Mouse (Mus musculus) intestine, embryonic 14.5 days (tissue): ENCODE results near the gene Nkx6-1. TPM values are rescaled to one million over a fixed set of nuclear protein-coding genes. Genes with fewer than 3 reads are reported as not detected.
A peak's percentile ranks its signal among the peaks of the same experiment; 100 is the strongest.

Experiments used
- ATAC-seq: fragments of 200-750 bp; cut with Nextera tagmentation; replicated peaks from 2 replicates; pipeline ENCODE4 v1.8.0; 2017; ENCODE audit warnings: low read depth, moderate number of reproducible peaks, moderate TSS enrichment, moderate library complexity; ENCODE audit not compliant: low FRiP score, low TSS enrichment
- DNase-seq: peaks from one replicate; pipeline ENCODE4 v3.0.0-alpha.2; 2018; ENCODE audit warnings: low spot score
- H3K27ac ChIP-seq: fragments of 300-500 bp; sonication (generic); 2 replicates; pipeline ENCODE4 v1.5.1; 2014; ENCODE audit warnings: low read depth, mild to moderate bottlenecking, control low read depth
- H3K27me3 ChIP-seq: fragments of 300-500 bp; sonication (generic); replicated peaks from 2 replicates; pipeline ENCODE4 v1.6.1; 2014; ENCODE audit warnings: low read length, control low read depth; ENCODE audit not compliant: control insufficient read depth, insufficient read depth
- H3K36me3 ChIP-seq: fragments of 300-500 bp; sonication (generic); 2 replicates; pipeline ENCODE4 v1.6.1; 2014; ENCODE audit warnings: low read length, control low read depth; ENCODE audit not compliant: control insufficient read depth, insufficient read depth
- H3K4me1 ChIP-seq: fragments of 300-500 bp; sonication (generic); replicated peaks from 2 replicates; pipeline ENCODE4 v1.6.1; 2014; ENCODE audit warnings: low read length, control low read depth, mixed read lengths; ENCODE audit not compliant: control insufficient read depth, insufficient read depth
- H3K4me2 ChIP-seq: fragments of 300-500 bp; sonication (generic); 2 replicates; pipeline ENCODE4 v1.6.1; 2014; ENCODE audit warnings: low read length
- H3K4me3 ChIP-seq: fragments of 300-500 bp; sonication (generic); 2 replicates; pipeline ENCODE4 v1.5.1; 2014; ENCODE audit warnings: low read depth, low read length, control low read depth, mixed read lengths
- H3K9ac ChIP-seq: fragments of 300-500 bp; sonication (generic); 2 replicates; pipeline ENCODE4 v1.6.1; 2014; ENCODE audit warnings: mild to moderate bottlenecking, low read length
- H3K9me3 ChIP-seq: fragments of 300-500 bp; sonication (generic); 2 replicates; pipeline ENCODE4 v1.6.1; 2016; ENCODE audit warnings: low read length, control low read depth; ENCODE audit not compliant: control insufficient read depth
- WGBS: fragments of 180-500 bp; shearing (Covaris S2); extraction: QIAGEN DNeasy Blood & Tissue Kit; methylation state at CpG from one replicate; pipeline ENCODE4 v1.1.7; 2014; 5-methylcytosine and 5-hydroxymethylcytosine counted together
- polyA plus RNA-seq: library from polyadenylated mRNA; unstranded; fragments of >200 nt; fragmentation: Nextera tagmentation; extraction: Ambion mirVana; gene quantifications from 2 replicates; pipeline ENCODE4 v1.2.1, GENCODE M21; 2014

The Nkx6-1 gene
- 1.4 TPM in 1 of 2 replicates, not detected in the other for polyA plus RNA-seq

- DNase-seq (peak; percentile 89), ATAC-seq (peak; percentile 90)
- Histone ChIP-seq H3K27me3 (peaks cover 99% of the 10 kb centered on the region), H3K36me3 (no peaks in the 10 kb centered on the region), H3K27ac (no peak within 1 kb of the TSS), H3K4me2 (peak within 1 kb of the TSS; percentile 58), H3K4me3 (peak within 1 kb of the TSS; percentile 35), H3K4me1 (peaks cover 22% of the 10 kb centered on the region), H3K9me3 (no peaks in the 10 kb centered on the region), H3K9ac (no peak within 1 kb of the TSS)
- 1% methylated on average over 38 of the region's 39 CpGs for WGBS
Observed at GRCm38 (mm10) chr5:101664945-101665615, at the start of gene Nkx6-1. TSS of gene Nkx6-1 (minus strand) at chr5:101664996.

- H3K4me1 ChIP-seq, result no peaks in the 10 kb centered on the region
- 81% methylated on average over 6 of the region's 6 CpGs for WGBS
- H3K27ac ChIP-seq, result no peak overlapping the region
- no peak overlapping the region for H3K4me3 ChIP-seq
- H3K9ac ChIP-seq, result no peak overlapping the region
- H3K27me3 ChIP-seq, result no peaks in the 10 kb centered on the region
- no peaks in the 10 kb centered on the region for H3K9me3 ChIP-seq
- ATAC-seq (no peak), DNase-seq (no peak)
- H3K4me2 ChIP-seq, result no peak overlapping the region
- H3K36me3 ChIP-seq, result no peaks in the 10 kb centered on the region
Observed at GRCm38 (mm10) chr5:101713064-101713613, 48.3 kb upstream of the Nkx6-1 start.

- WGBS, result 59% methylated on average over 24 of the region's 25 CpGs
- Histone ChIP-seq H3K9me3 (no peaks in the 10 kb centered on the region), H3K4me1 (no peaks in the 10 kb centered on the region; the same call in 1 of the 2 replicates), H3K27me3 (0 out of 2 replicates have a peak, but pooled peaks cover 2% of the 10 kb centered on the region), H3K36me3 (no peaks in the 10 kb centered on the region), H3K27ac (no peak overlapping the region), H3K4me3 (0 out of 2 replicates have a peak overlapping the region, but pooled peaks have one; percentile 10), H3K4me2 (peak overlapping the region; percentile 25; the same call in 1 of the 2 replicates), H3K9ac (no peak overlapping the region)
- peak; percentile 36; the same call in 1 of the 2 replicates for ATAC-seq
- DNase-seq, result no peak
Observed at GRCm38 (mm10) chr5:101703374-101704260, 38.8 kb upstream of the Nkx6-1 start.

- H3K4me1 ChIP-seq, result no peaks in the 10 kb centered on the region; the same call in 1 of the 2 replicates
- no peak for ATAC-seq
- no peaks in the 10 kb centered on the region for H3K36me3 ChIP-seq
- H3K27ac ChIP-seq, result no peak overlapping the region
- H3K4me2 ChIP-seq, result no peak overlapping the region
- no peaks in the 10 kb centered on the region for H3K9me3 ChIP-seq
- no peak overlapping the region for H3K9ac ChIP-seq
- no peak for DNase-seq
- 0 out of 2 replicates have a peak, but pooled peaks cover 2% of the 10 kb centered on the region for H3K27me3 ChIP-seq
- 81% methylated on average over 11 of the region's 11 CpGs for WGBS
- no peak overlapping the region for H3K4me3 ChIP-seq
Observed at GRCm38 (mm10) chr5:101702636-101703035, 37.8 kb upstream of the Nkx6-1 start.

- H3K4me1 ChIP-seq, result no peaks in the 10 kb centered on the region; the same call in 1 of the 2 replicates
- no peak for ATAC-seq
- WGBS, result 2% methylated on average over 3 of the region's 3 CpGs
- 0 out of 2 replicates have a peak, but pooled peaks cover 2% of the 10 kb centered on the region for H3K27me3 ChIP-seq
- H3K27ac ChIP-seq, result no peak overlapping the region
- no peak for DNase-seq
- no peak overlapping the region for H3K4me2 ChIP-seq
- H3K9me3 ChIP-seq, result no peaks in the 10 kb centered on the region
- no peaks in the 10 kb centered on the region for H3K36me3 ChIP-seq
- no peak overlapping the region for H3K4me3 ChIP-seq
- H3K9ac ChIP-seq, result no peak overlapping the region
Observed at GRCm38 (mm10) chr5:101700607-101701006, 35.8 kb upstream of the Nkx6-1 start.

GRCm38 (mm10) chr5:101688581-101688980 is 23.8 kb upstream of the Nkx6-1 start:
- Histone ChIP-seq H3K36me3 (no peaks in the 10 kb centered on the region), H3K27ac (no peak overlapping the region), H3K4me3 (no peak overlapping the region), H3K9ac (no peak overlapping the region), H3K4me1 (no peaks in the 10 kb centered on the region), H3K9me3 (no peaks in the 10 kb centered on the region), H3K4me2 (peak overlapping the region; percentile 7; the same call in 1 of the 2 replicates), H3K27me3 (no peaks in the 10 kb centered on the region)
- DNase-seq (peak; percentile 75), ATAC-seq (0 out of 2 replicates have a peak, but pooled peaks have one; percentile 66)
- WGBS, result 17% methylated on average over 15 of the region's 15 CpGs

- DNase-seq (no peak), ATAC-seq (0 out of 2 replicates have a peak, but pooled peaks have one; percentile 40)
- Histone ChIP-seq H3K27me3 (no peaks in the 10 kb centered on the region), H3K9ac (no peak overlapping the region), H3K4me1 (no peaks in the 10 kb centered on the region), H3K4me3 (no peak overlapping the region), H3K9me3 (no peaks in the 10 kb centered on the region), H3K27ac (no peak overlapping the region), H3K36me3 (no peaks in the 10 kb centered on the region), H3K4me2 (no peak overlapping the region)
- WGBS, result 28% methylated on average over 5 of the region's 5 CpGs
Observed at GRCm38 (mm10) chr5:101683340-101683739, 18.5 kb upstream of the Nkx6-1 start.

GRCm38 (mm10) chr5:101680338-101680737 is 15.5 kb upstream of the Nkx6-1 start:
- 68% methylated on average over 6 of the region's 6 CpGs for WGBS
- no peak for ATAC-seq

More at GRCm38 (mm10) chr5:101680338-101680737, 15.5 kb upstream of the Nkx6-1 start:
- Histone ChIP-seq H3K9ac (no peak overlapping the region), H3K4me1 (no peaks in the 10 kb centered on the region), H3K9me3 (no peaks in the 10 kb centered on the region), H3K27ac (no peak overlapping the region), H3K27me3 (no peaks in the 10 kb centered on the region), H3K36me3 (no peaks in the 10 kb centered on the region), H3K4me2 (no peak overlapping the region), H3K4me3 (no peak overlapping the region)
- DNase-seq, result no peak
